ENCODE assay signal across 8 mouse cellular contexts in genomic region chr9:15493235-15493924, GRCm38 (mm10). TPM values are rescaled to one million over a fixed set of nuclear protein-coding genes. Genes with fewer than 3 reads are reported as not detected.
DNase-seq lines count a peak whose midpoint lies in the region; ATAC-seq lines count a peak whose summit lies in the region.

Smco4 (plus strand) TSS chr9:15493432.

- ATAC-seq in hematopoietic stem cell, adult 5-6 weeks (replicated peaks in 1 of 2; ENCODE audit: insufficient read depth in 1 of 2, low FRiP score in 2 of 2, low TSS enrichment in 1 of 2, low read depth in 1 of 2, poor library complexity in 2 of 2, severe bottlenecking in 2 of 2) = peak; percentile 82 to 86

- peak; percentile 77 for DNase-seq in NIH3T3 (ENCODE audit: low read depth)
- peak; percentile 41 to 70 for DNase-seq in cerebellum, adult 18-20 months
- peak; percentile 61 for DNase-seq in forelimb bud, embryonic 11.5 days (ENCODE audit: low read depth, low spot score)
- DNase-seq in layer of hippocampus, adult 9-11 months = peak; percentile 26
- peak; percentile 82 for DNase-seq in lung, postnatal 25 days (ENCODE audit: low spot score)
- peak; percentile 81 for DNase-seq in retina, postnatal 1 day
- DNase-seq in urinary bladder, adult 2 months (ENCODE audit: low spot score) = peak; percentile 77

RNA-seq across cellular contexts. Expression of gene Smco4, which starts in this region (rescaled TPM):
- total RNA-seq in hematopoietic stem cell, adult 5-6 weeks (2017) = 9.8 and 15.5 TPM in 2 replicates
- 14.6 and 16.8 TPM in 2 replicates for polyA plus RNA-seq in urinary bladder, adult 2 months (2012; rRNA removed)

Comparison
In these comparisons a context has a peak if more than half of its experiments do, and no peak if none do; other contexts are left out.
1. Peak in every context shown above with its lines: DNase-seq and ATAC-seq.
2. DNase-seq: peak in every context shown above with its lines; median percentile 82 in lung, postnatal 25 days; 81 in retina, postnatal 1 day; 77 in NIH3T3; 77 in urinary bladder, adult 2 months; 61 in forelimb bud, embryonic 11.5 days; 56 in cerebellum, adult 18-20 months; 26 in layer of hippocampus, adult 9-11 months.